Mouse (Mus musculus): ENCODE measurements around the gene Mrm2. TPM values are rescaled to one million over a fixed set of nuclear protein-coding genes. Genes with fewer than 3 reads are reported as not detected.

Mrm2 gene
- total and polyA plus RNA-seq, 3 experiments: 10.9 to 12.5 (median 11.0) TPM

- H3K4me1 ChIP-seq (ENCODE audit: control insufficient read depth, insufficient read depth, low read length): no peaks in the 10 kb centered on the region
- TF ChIP-seq EP300 (IDR thresholded peaks at IDR 0.05; ENCODE audit: insufficient read depth, low read depth, low read length) (no peak), CTCF (IDR thresholded peaks at IDR 0.05) (no peak), POLR2A (IDR thresholded peaks at IDR 0.05; ENCODE audit: insufficient read depth, low read depth, low read length) (no peak)
- no peak overlapping the region for H3K4me3 ChIP-seq
- DNase-seq: no peak
- 98% methylated on average over 2 of the region's 2 CpGs for WGBS
- no peak overlapping the region for H3K9ac ChIP-seq (ENCODE audit: low read depth, low read length)
- H3K27ac ChIP-seq: no peak overlapping the region
- no peaks in the 10 kb centered on the region for H3K79me2 ChIP-seq (replicated peaks; ENCODE audit: control insufficient read depth, insufficient read depth, low read length)
- H3K36me3 ChIP-seq (ENCODE audit: control insufficient read depth, insufficient read depth, low read length): no peaks in the 10 kb centered on the region
- no peaks in the 10 kb centered on the region for H3K27me3 ChIP-seq (ENCODE audit: control insufficient read depth, insufficient read depth, low read length)
- intact Hi-C loops (cut with DNase I): no loop called here
These were observed 42.5 kb downstream of the Mrm2 start for GRCm38 (mm10) chr5:140289161-140289560.

GRCm38 (mm10) chr5:140288287-140288686 lies 43.4 kb downstream of the Mrm2 start:
- WGBS: 89% methylated on average over 3 of the region's 3 CpGs
- H3K79me2 ChIP-seq (replicated peaks; ENCODE audit: control insufficient read depth, insufficient read depth, low read length): no peaks in the 10 kb centered on the region

GRCm38 (mm10) chr5:140284761-140285160 lies 46.9 kb downstream of the Mrm2 start:
- H3K27me3 ChIP-seq (ENCODE audit: control insufficient read depth, insufficient read depth, low read length): no peaks in the 10 kb centered on the region
- no peaks in the 10 kb centered on the region for H3K36me3 ChIP-seq (ENCODE audit: control insufficient read depth, insufficient read depth, low read length)
- TF ChIP-seq POLR2A (IDR thresholded peaks at IDR 0.05; ENCODE audit: insufficient read depth, low read depth, low read length): no peak
- no peak for TF ChIP-seq CTCF (IDR thresholded peaks at IDR 0.05)
- no peak for TF ChIP-seq EP300 (IDR thresholded peaks at IDR 0.05; ENCODE audit: insufficient read depth, low read depth, low read length)
- no peak overlapping the region for H3K9ac ChIP-seq (ENCODE audit: low read depth, low read length)
- no peak overlapping the region for H3K27ac ChIP-seq
- no peak for DNase-seq
- intact Hi-C loops (cut with DNase I): no loop called here
- H3K4me1 ChIP-seq (ENCODE audit: control insufficient read depth, insufficient read depth, low read length): no peaks in the 10 kb centered on the region
- peaks cover 1% of the 10 kb centered on the region; the same call in 1 of the 2 replicates for H3K79me2 ChIP-seq (replicated peaks; ENCODE audit: control insufficient read depth, insufficient read depth, low read length)
- WGBS: 94% methylated on average over 2 of the region's 2 CpGs
- H3K4me3 ChIP-seq: no peak overlapping the region

More at GRCm38 (mm10) chr5:140288287-140288686, 43.4 kb downstream of the Mrm2 start:
- Histone ChIP-seq H3K27me3 (ENCODE audit: control insufficient read depth, insufficient read depth, low read length) (no peaks in the 10 kb centered on the region), H3K9ac (ENCODE audit: low read depth, low read length) (no peak overlapping the region), H3K27ac (no peak overlapping the region), H3K36me3 (ENCODE audit: control insufficient read depth, insufficient read depth, low read length) (no peaks in the 10 kb centered on the region), H3K4me1 (ENCODE audit: control insufficient read depth, insufficient read depth, low read length) (no peaks in the 10 kb centered on the region), H3K4me3 (no peak overlapping the region)
- TF ChIP-seq CTCF (IDR thresholded peaks at IDR 0.05) (no peak), EP300 (IDR thresholded peaks at IDR 0.05; ENCODE audit: insufficient read depth, low read depth, low read length) (no peak), POLR2A (IDR thresholded peaks at IDR 0.05; ENCODE audit: insufficient read depth, low read depth, low read length) (no peak)
- intact Hi-C loops (cut with DNase I): no loop called here
- no peak for DNase-seq

- H3K27me3 ChIP-seq (ENCODE audit: control insufficient read depth, insufficient read depth, low read length): no peaks in the 10 kb centered on the region
- H3K27ac ChIP-seq: no peak overlapping the region
- WGBS: 95% methylated on average over 2 of the region's 2 CpGs
- no peak overlapping the region for H3K4me3 ChIP-seq
- intact Hi-C loops (cut with DNase I): no loop called here
- H3K4me1 ChIP-seq (ENCODE audit: control insufficient read depth, insufficient read depth, low read length): no peaks in the 10 kb centered on the region
- no peak for TF ChIP-seq EP300 (IDR thresholded peaks at IDR 0.05; ENCODE audit: insufficient read depth, low read depth, low read length)
- H3K36me3 ChIP-seq (ENCODE audit: control insufficient read depth, insufficient read depth, low read length): no peaks in the 10 kb centered on the region
- no peak for DNase-seq
- H3K79me2 ChIP-seq (replicated peaks; ENCODE audit: control insufficient read depth, insufficient read depth, low read length): peaks cover 1% of the 10 kb centered on the region; the same call in 1 of the 2 replicates
- H3K9ac ChIP-seq (ENCODE audit: low read depth, low read length): no peak overlapping the region
These were observed 47.7 kb downstream of the Mrm2 start for GRCm38 (mm10) chr5:140284011-140284410.

- WGBS: 98% methylated on average over 3 of the region's 3 CpGs
- no peak for TF ChIP-seq POLR2A (IDR thresholded peaks at IDR 0.05; ENCODE audit: insufficient read depth, low read depth, low read length)
- TF ChIP-seq EP300 (IDR thresholded peaks at IDR 0.05; ENCODE audit: insufficient read depth, low read depth, low read length): no peak
- no peak for TF ChIP-seq CTCF (IDR thresholded peaks at IDR 0.05)
- DNase-seq: no peak
These were observed 48.8 kb downstream of the Mrm2 start for GRCm38 (mm10) chr5:140282900-140283299.

GRCm38 (mm10) chr5:140282376-140282775 lies 49.3 kb downstream of the Mrm2 start:
- Histone ChIP-seq H3K79me2 (replicated peaks; ENCODE audit: control insufficient read depth, insufficient read depth, low read length) (peaks cover 1% of the 10 kb centered on the region; the same call in 1 of the 2 replicates), H3K36me3 (ENCODE audit: control insufficient read depth, insufficient read depth, low read length) (no peaks in the 10 kb centered on the region), H3K9ac (ENCODE audit: low read depth, low read length) (no peak overlapping the region), H3K4me3 (no peak overlapping the region), H3K27me3 (ENCODE audit: control insufficient read depth, insufficient read depth, low read length) (no peaks in the 10 kb centered on the region), H3K27ac (no peak overlapping the region), H3K4me1 (ENCODE audit: control insufficient read depth, insufficient read depth, low read length) (no peaks in the 10 kb centered on the region)
- intact Hi-C loops (cut with DNase I): no loop called here
- 92% methylated on average over 8 of the region's 8 CpGs for WGBS
- DNase-seq: peak in 1 of 2 experiments; percentile 16
- no peak for TF ChIP-seq EP300 (IDR thresholded peaks at IDR 0.05; ENCODE audit: insufficient read depth, low read depth, low read length)
- no peak for TF ChIP-seq POLR2A (IDR thresholded peaks at IDR 0.05; ENCODE audit: insufficient read depth, low read depth, low read length)
- no peak for TF ChIP-seq CTCF (IDR thresholded peaks at IDR 0.05)

More at GRCm38 (mm10) chr5:140282900-140283299, 48.8 kb downstream of the Mrm2 start:
- H3K27me3 ChIP-seq (ENCODE audit: control insufficient read depth, insufficient read depth, low read length): no peaks in the 10 kb centered on the region
- H3K4me1 ChIP-seq (ENCODE audit: control insufficient read depth, insufficient read depth, low read length): no peaks in the 10 kb centered on the region
- intact Hi-C loops (cut with DNase I): no loop called here
- H3K4me3 ChIP-seq: no peak overlapping the region
- H3K79me2 ChIP-seq (replicated peaks; ENCODE audit: control insufficient read depth, insufficient read depth, low read length): peaks cover 1% of the 10 kb centered on the region; the same call in 1 of the 2 replicates
- H3K9ac ChIP-seq (ENCODE audit: low read depth, low read length): no peak overlapping the region
- no peaks in the 10 kb centered on the region for H3K36me3 ChIP-seq (ENCODE audit: control insufficient read depth, insufficient read depth, low read length)
- H3K27ac ChIP-seq: no peak overlapping the region
